Mouse (Mus musculus) G1E (cell line): ENCODE measurements at regions not wholly inside any gene's neighbourhood (a gene's known extent, or its start where the extent isn't known, plus 50 kb on each side); places are given as distances from the start of the nearest gene placed in this dataset.

Experiments used
- CTCF ChIP-seq: IDR thresholded peaks from 2 replicates; pipeline ENCODE4 v1.5.1; 2012; ENCODE audit warnings: low read depth, low read length, inconsistent platforms, mixed read lengths
- TAL1 ChIP-seq: conservative IDR thresholded peaks from 2 replicates; pipeline ENCODE4 v1.6.1; 2012; ENCODE audit warnings: low read depth, low read length, inconsistent platforms, mixed read lengths

- no peak for TF ChIP-seq CTCF
- no peak for TF ChIP-seq TAL1
These were observed 80.4 kb upstream of the Trp63 start for GRCm38 (mm10) chr16:25603121-25603520.
